Mouse (Mus musculus) testis, postnatal 10 days (tissue): Measurements from ENCODE around the gene Rcvrn.

ENCODE experiments used
- DNase-seq: peaks from one replicate; pipeline ENCODE4 v3.0.0; 2021; ENCODE audit warnings: low spot score

The Rcvrn gene

GRCm38 (mm10) chr11:67668460-67669007 is 26.6 kb upstream of the Rcvrn start:
- DNase-seq = no peak

GRCm38 (mm10) chr11:67670031-67670430 is 25.1 kb upstream of the Rcvrn start:
- no peak for DNase-seq

- no peak for DNase-seq
Measured at GRCm38 (mm10) chr11:67672140-67672539, 23.0 kb upstream of the Rcvrn start.

- DNase-seq = peak; percentile 53
Measured at GRCm38 (mm10) chr11:67675562-67676540, 19.3 kb upstream of the Rcvrn start.

GRCm38 (mm10) chr11:67679300-67679699 is 15.8 kb upstream of the Rcvrn start:
- DNase-seq = no peak

GRCm38 (mm10) chr11:67679930-67680329 is 15.2 kb upstream of the Rcvrn start:
- no peak for DNase-seq

- no peak for DNase-seq
Measured at GRCm38 (mm10) chr11:67681871-67682270, 13.3 kb upstream of the Rcvrn start.

- no peak for DNase-seq
Measured at GRCm38 (mm10) chr11:67686109-67686508, 9.0 kb upstream of the Rcvrn start.

- no peak for DNase-seq
Measured at GRCm38 (mm10) chr11:67712976-67713375, 17.9 kb downstream of the Rcvrn start.

- DNase-seq = no peak
Measured at GRCm38 (mm10) chr11:67715382-67715781, 20.3 kb downstream of the Rcvrn start.

GRCm38 (mm10) chr11:67721485-67721884 is 26.4 kb downstream of the Rcvrn start:
- no peak for DNase-seq

- DNase-seq = no peak
Measured at GRCm38 (mm10) chr11:67722399-67723156, 27.5 kb downstream of the Rcvrn start.

- no peak for DNase-seq
Measured at GRCm38 (mm10) chr11:67723231-67724013, 28.3 kb downstream of the Rcvrn start.

GRCm38 (mm10) chr11:67727095-67727494 is 32.0 kb downstream of the Rcvrn start:
- DNase-seq = no peak

- no peak for DNase-seq
Measured at GRCm38 (mm10) chr11:67728726-67729125, 33.6 kb downstream of the Rcvrn start.

GRCm38 (mm10) chr11:67731056-67731455 is 35.9 kb downstream of the Rcvrn start:
- DNase-seq = no peak

GRCm38 (mm10) chr11:67733726-67734125 is 38.6 kb downstream of the Rcvrn start:
- no peak for DNase-seq

GRCm38 (mm10) chr11:67734597-67734996 is 39.5 kb downstream of the Rcvrn start:
- no peak for DNase-seq

- DNase-seq = no peak
Measured at GRCm38 (mm10) chr11:67738345-67738744, 43.2 kb downstream of the Rcvrn start.

GRCm38 (mm10) chr11:67738846-67739490 is 43.8 kb downstream of the Rcvrn start:
- no peak for DNase-seq

- DNase-seq = no peak
Measured at GRCm38 (mm10) chr11:67741569-67741968, 46.4 kb downstream of the Rcvrn start.
